12 mouse cellular contexts compared by ENCODE assay signal in genomic region chr11:98509434-98509833, GRCm38 (mm10). TPM values are rescaled to one million over a fixed set of nuclear protein-coding genes. Genes with fewer than 3 reads are reported as not detected.
DNase-seq lines count a peak whose midpoint lies in the region; ATAC-seq and TF ChIP-seq lines count a peak whose summit lies in the region.
"Had no signal": no experiment of that assay in that cellular context is flagged by ENCODE, and none has a peak within 500 bp of the region (broad histone marks: within the 10 kb centered on the region; RNA-seq: fewer than 3 reads in every experiment).

No protein-coding gene starts in this region.

- H3K36me3 ChIP-seq in kidney, adult 2 months (ENCODE audit: control insufficient read depth, insufficient read depth, low read length), result no peaks in the 10 kb centered on the region
- no peaks in the 10 kb centered on the region for H3K36me3 ChIP-seq in kidney, embryonic 16.5 days (ENCODE audit: insufficient read depth, low read length)
- no peaks in the 10 kb centered on the region for H3K36me3 ChIP-seq in hindbrain, embryonic 11.5 days (ENCODE audit: control insufficient read depth, insufficient read depth, low read length)
- H3K36me3 ChIP-seq: embryonic facial prominence, embryonic 12.5 days; limb, embryonic 15.5 days had no signal

- H3K27me3 ChIP-seq in kidney, adult 2 months (replicated peaks; ENCODE audit: control insufficient read depth, insufficient read depth, low read length), result no peaks in the 10 kb centered on the region
- no peaks in the 10 kb centered on the region for H3K27me3 ChIP-seq in kidney, embryonic 16.5 days (ENCODE audit: insufficient read depth, low read length)
- no peaks in the 10 kb centered on the region for H3K27me3 ChIP-seq in hindbrain, embryonic 11.5 days (ENCODE audit: control insufficient read depth, insufficient read depth, low read length)
- H3K27me3 ChIP-seq: embryonic facial prominence, embryonic 12.5 days; limb, embryonic 15.5 days had no signal

- H3K9me3 ChIP-seq in kidney, embryonic 16.5 days (ENCODE audit: low read length), result no peaks in the 10 kb centered on the region
- no peaks in the 10 kb centered on the region for H3K9me3 ChIP-seq in hindbrain, embryonic 11.5 days (ENCODE audit: control insufficient read depth, low read length)
- H3K9me3 ChIP-seq: embryonic facial prominence, embryonic 12.5 days; limb, embryonic 15.5 days had no signal

- no peaks in the 10 kb centered on the region for H3K4me1 ChIP-seq in kidney, adult 2 months (ENCODE audit: control insufficient read depth, insufficient read depth, low read length)
- H3K4me1 ChIP-seq in kidney, embryonic 16.5 days (ENCODE audit: insufficient read depth, low read length), result 0 out of 2 replicates have a peak, but pooled peaks cover 3% of the 10 kb centered on the region
- H3K4me1 ChIP-seq in hindbrain, embryonic 11.5 days (replicated peaks; ENCODE audit: control insufficient read depth, insufficient read depth, low read length), result peaks cover 2% of the 10 kb centered on the region; the same call in 1 of the 2 replicates
- H3K4me1 ChIP-seq: embryonic facial prominence, embryonic 12.5 days; limb, embryonic 15.5 days had no signal

- H3K27ac ChIP-seq in kidney, adult 2 months (ENCODE audit: insufficient read depth, low read depth, low read length), result no peak overlapping the region
- H3K27ac ChIP-seq in kidney, embryonic 16.5 days (ENCODE audit: low read length), result no peak overlapping the region
- H3K27ac ChIP-seq in hindbrain, embryonic 11.5 days (ENCODE audit: low read depth, low read length), result no peak overlapping the region
- H3K27ac ChIP-seq: embryonic facial prominence, embryonic 12.5 days; limb, embryonic 15.5 days had no signal

- WGBS in kidney, adult 2 months, result 73% methylated on average over 7 of the region's 7 CpGs
- WGBS in kidney, embryonic 16.5 days, result 75% methylated on average over 7 of the region's 7 CpGs
- WGBS in hindbrain, embryonic 11.5 days, result 80% methylated on average over 7 of the region's 7 CpGs

- TF ChIP-seq CTCF in kidney, adult 2 months (conservative IDR thresholded peaks at IDR 0.05; ENCODE audit: insufficient read depth, insufficient read length, low read depth, low read length), result no peak

- H3K4me2 ChIP-seq in kidney, embryonic 16.5 days (replicated peaks; ENCODE audit: low read depth, low read length), result no peak overlapping the region
- H3K4me2 ChIP-seq in hindbrain, embryonic 11.5 days (replicated peaks; ENCODE audit: low read depth, low read length), result no peak overlapping the region
- H3K4me2 ChIP-seq: embryonic facial prominence, embryonic 12.5 days; limb, embryonic 15.5 days had no signal

- no peak for ATAC-seq in kidney, embryonic 16.5 days (ENCODE audit: low FRiP score, low TSS enrichment)
- no peak for ATAC-seq in hindbrain, embryonic 11.5 days (ENCODE audit: low FRiP score)
- ATAC-seq: Patski had no signal

- DNase-seq in kidney, adult 2 months, result peak; percentile 4
- DNase-seq in gastrocnemius, adult 18-20 months (ENCODE audit: low spot score), result peak; percentile 55
- peak; percentile 87 for DNase-seq in heart, postnatal 4 days
- DNase-seq in natural killer cell, adult 2 months (ENCODE audit: low spot score in 2 of 2), result peak; percentile 40 to 59
- no peak for DNase-seq in thymus, postnatal 4 days
- no peak for DNase-seq in hindbrain, embryonic 11.5 days (ENCODE audit: low spot score)
- no peak for DNase-seq in urinary bladder, adult 18-20 months (ENCODE audit: low spot score in 2 of 2)

- H3K4me3 ChIP-seq in kidney, adult 2 months (ENCODE audit: insufficient read depth, low read depth, low read length), result no peak overlapping the region
- no peak overlapping the region for H3K4me3 ChIP-seq in kidney, embryonic 16.5 days (ENCODE audit: low read length)
- no peak overlapping the region for H3K4me3 ChIP-seq in hindbrain, embryonic 11.5 days (ENCODE audit: low read depth, low read length)
- H3K4me3 ChIP-seq: embryonic facial prominence, embryonic 12.5 days; limb, embryonic 15.5 days had no signal

- no peak for TF ChIP-seq POLR2A in kidney, adult 2 months (IDR thresholded peaks at IDR 0.05; ENCODE audit: low read depth, low read length)

- H3K9ac ChIP-seq in kidney, embryonic 16.5 days (replicated peaks; ENCODE audit: low read length), result no peak overlapping the region
- no peak overlapping the region for H3K9ac ChIP-seq in hindbrain, embryonic 11.5 days (ENCODE audit: low read depth, low read length)
- H3K9ac ChIP-seq: embryonic facial prominence, embryonic 12.5 days; limb, embryonic 15.5 days had no signal

RNA-seq across cellular contexts. Expression of gene Ikzf3, which starts 36.4 kb away (rescaled TPM):
- polyA plus RNA-seq in kidney, adult 2 months (2012; rRNA removed), result 0.58 and 3.9 TPM in 2 replicates
- polyA plus RNA-seq in kidney, embryonic 16.5 days (2015; fragmentation: Nextera tagmentation; extraction: Ambion mirVana), result 0.44 and 0.54 TPM in 2 replicates
- under 1 TPM in 1 of 2 experiments, not detected in 1; 0.14 TPM for total RNA-seq in gastrocnemius, adult 18-20 months (2021)
- total RNA-seq in heart, postnatal 4 days (2021), result under 1 TPM; 0.67 to 0.72 TPM
- 0.11 and 0.60 TPM in 2 replicates for polyA plus RNA-seq in hindbrain, embryonic 11.5 days (2014; fragmentation: Nextera tagmentation; extraction: Ambion mirVana)
- polyA plus RNA-seq: Patski had no signal

RNA-seq across cellular contexts. Expression of gene Zpbp2, which starts 41.5 kb away (rescaled TPM):
- 0.26 and 0.34 TPM in 2 replicates for polyA plus RNA-seq in kidney, adult 2 months (2012; rRNA removed)
- 0.87 TPM in 1 of 2 replicates, not detected in the other for polyA plus RNA-seq in kidney, embryonic 16.5 days (2015; fragmentation: Nextera tagmentation; extraction: Ambion mirVana)
- total RNA-seq in gastrocnemius, adult 18-20 months (2021), result not detected
- total RNA-seq in heart, postnatal 4 days (2021), result under 1 TPM in 1 of 2 experiments, not detected in 1; 0.17 TPM
- polyA plus RNA-seq in hindbrain, embryonic 11.5 days (2014; fragmentation: Nextera tagmentation; extraction: Ambion mirVana), result 0.21 TPM in 1 of 2 replicates, not detected in the other
- polyA plus RNA-seq: embryonic facial prominence, embryonic 12.5 days; neural tube, embryonic 14.5 days had no signal

Comparison
In these comparisons a context has a peak if more than half of its experiments do, and no peak if none do; other contexts are left out.
1. DNase-seq: peak in kidney, adult 2 months (single experiment), gastrocnemius, adult 18-20 months (single experiment), heart, postnatal 4 days (single experiment) and natural killer cell, adult 2 months (2 of 2); none in thymus, postnatal 4 days (single experiment), hindbrain, embryonic 11.5 days (single experiment) and urinary bladder, adult 18-20 months (0 of 2).